Mouse (Mus musculus): ENCODE results near the gene Mknk2. TPM values are rescaled to one million over a fixed set of nuclear protein-coding genes. Genes with fewer than 3 reads are reported as not detected.

Mknk2 gene
- polyA plus RNA-seq, 1 experiment from 2014 or later: 49.4 TPM

GRCm38 (mm10) chr10:80680260-80680696 is 2.4 kb upstream of the Mknk2 start:
- no peak overlapping the region for H3K4me2 ChIP-seq
- peaks cover 18% of the 10 kb centered on the region for H3K4me1 ChIP-seq (ENCODE audit: control insufficient read depth, insufficient read depth, low read length)
- ATAC-seq (ENCODE audit: low FRiP score) (no peak), DNase-seq (ENCODE audit: low spot score, missing footprints) (no peak)
- H3K27me3 ChIP-seq (ENCODE audit: control insufficient read depth, insufficient read depth, low read length): no peaks in the 10 kb centered on the region
- no peaks in the 10 kb centered on the region for H3K9me3 ChIP-seq (ENCODE audit: control insufficient read depth, low read length)
- H3K36me3 ChIP-seq (ENCODE audit: control insufficient read depth, insufficient read depth, low read length): no peaks in the 10 kb centered on the region; the same call in 1 of the 2 replicates
- H3K27ac ChIP-seq (ENCODE audit: low read depth, low read length): no peak overlapping the region
- H3K4me3 ChIP-seq (ENCODE audit: low read depth, low read length): no peak overlapping the region
- 87% methylated on average over 2 of the region's 2 CpGs for WGBS
- H3K9ac ChIP-seq (ENCODE audit: low read length): no peak overlapping the region

GRCm38 (mm10) chr10:80679556-80680259 is 1.8 kb upstream of the Mknk2 start:
- 59% methylated on average over 9 of the region's 9 CpGs for WGBS
- no peaks in the 10 kb centered on the region for H3K27me3 ChIP-seq (ENCODE audit: control insufficient read depth, insufficient read depth, low read length)
- DNase-seq (ENCODE audit: low spot score, missing footprints) (no peak), ATAC-seq (ENCODE audit: low FRiP score) (no peak)
- no peak overlapping the region for H3K4me2 ChIP-seq
- no peak overlapping the region for H3K4me3 ChIP-seq (ENCODE audit: low read depth, low read length)
- H3K4me1 ChIP-seq (ENCODE audit: control insufficient read depth, insufficient read depth, low read length): peaks cover 23% of the 10 kb centered on the region
- peak overlapping the region; percentile 20; the same call in 1 of the 2 replicates for H3K9ac ChIP-seq (ENCODE audit: low read length)
- no peaks in the 10 kb centered on the region for H3K36me3 ChIP-seq (ENCODE audit: control insufficient read depth, insufficient read depth, low read length)
- H3K9me3 ChIP-seq (ENCODE audit: control insufficient read depth, low read length): no peaks in the 10 kb centered on the region
- H3K27ac ChIP-seq (ENCODE audit: low read depth, low read length): no peak overlapping the region; the same call in 1 of the 2 replicates

GRCm38 (mm10) chr10:80678601-80679377 is 877 bp upstream of the Mknk2 start:
- Histone ChIP-seq H3K4me1 (ENCODE audit: control insufficient read depth, insufficient read depth, low read length) (peaks cover 32% of the 10 kb centered on the region), H3K4me2 (no peak overlapping the region), H3K9ac (ENCODE audit: low read length) (peak overlapping the region; percentile 20), H3K4me3 (ENCODE audit: low read depth, low read length) (no peak overlapping the region), H3K9me3 (ENCODE audit: control insufficient read depth, low read length) (no peaks in the 10 kb centered on the region), H3K27me3 (ENCODE audit: control insufficient read depth, insufficient read depth, low read length) (no peaks in the 10 kb centered on the region), H3K27ac (ENCODE audit: low read depth, low read length) (no peak overlapping the region; the same call in 1 of the 2 replicates), H3K36me3 (ENCODE audit: control insufficient read depth, insufficient read depth, low read length) (no peaks in the 10 kb centered on the region)
- ATAC-seq (ENCODE audit: low FRiP score) (no peak), DNase-seq (ENCODE audit: low spot score, missing footprints) (no peak)
- WGBS: 51% methylated on average over 10 of the region's 10 CpGs

- Histone ChIP-seq H3K9ac (ENCODE audit: low read length) (peak overlapping the region; percentile 77), H3K27me3 (ENCODE audit: control insufficient read depth, insufficient read depth, low read length) (no peaks in the 10 kb centered on the region), H3K36me3 (ENCODE audit: control insufficient read depth, insufficient read depth, low read length) (no peaks in the 10 kb centered on the region), H3K4me1 (ENCODE audit: control insufficient read depth, insufficient read depth, low read length) (peaks cover 37% of the 10 kb centered on the region), H3K27ac (ENCODE audit: low read depth, low read length) (peak overlapping the region; percentile 90), H3K9me3 (ENCODE audit: control insufficient read depth, low read length) (no peaks in the 10 kb centered on the region), H3K4me3 (ENCODE audit: low read depth, low read length) (peak overlapping the region; percentile 98), H3K4me2 (peak overlapping the region; percentile 92)
- WGBS: 46% methylated on average over 9 of the region's 9 CpGs
- DNase-seq (ENCODE audit: low spot score, missing footprints) (no peak), ATAC-seq (ENCODE audit: low FRiP score) (0 out of 2 replicates have a peak, but pooled peaks have one; percentile 5)
Observed at GRCm38 (mm10) chr10:80677128-80677875, 610 bp downstream of the Mknk2 start.

- no peaks in the 10 kb centered on the region for H3K36me3 ChIP-seq (ENCODE audit: control insufficient read depth, insufficient read depth, low read length)
- H3K4me2 ChIP-seq: peak overlapping the region; percentile 92
- H3K27ac ChIP-seq (ENCODE audit: low read depth, low read length): peak overlapping the region; percentile 90
- peaks cover 37% of the 10 kb centered on the region for H3K4me1 ChIP-seq (ENCODE audit: control insufficient read depth, insufficient read depth, low read length)
- WGBS: under 1% methylated on average over 50 of the region's 78 CpGs
- ATAC-seq (ENCODE audit: low FRiP score) (peak; percentile 94), DNase-seq (ENCODE audit: low spot score, missing footprints) (peak; percentile 100)
- peak overlapping the region; percentile 98 for H3K4me3 ChIP-seq (ENCODE audit: low read depth, low read length)
- no peaks in the 10 kb centered on the region for H3K27me3 ChIP-seq (ENCODE audit: control insufficient read depth, insufficient read depth, low read length)
- no peaks in the 10 kb centered on the region for H3K9me3 ChIP-seq (ENCODE audit: control insufficient read depth, low read length)
- peak overlapping the region; percentile 97 for H3K9ac ChIP-seq (ENCODE audit: low read length)
Observed at GRCm38 (mm10) chr10:80676198-80676928, 1.5 kb downstream of the Mknk2 start.

GRCm38 (mm10) chr10:80675405-80676197 is 2.3 kb downstream of the Mknk2 start:
- Histone ChIP-seq H3K4me1 (ENCODE audit: control insufficient read depth, insufficient read depth, low read length) (peaks cover 37% of the 10 kb centered on the region), H3K4me2 (peak overlapping the region; percentile 92), H3K4me3 (ENCODE audit: low read depth, low read length) (peak overlapping the region; percentile 98), H3K27me3 (ENCODE audit: control insufficient read depth, insufficient read depth, low read length) (no peaks in the 10 kb centered on the region), H3K9me3 (ENCODE audit: control insufficient read depth, low read length) (no peaks in the 10 kb centered on the region), H3K27ac (ENCODE audit: low read depth, low read length) (peak overlapping the region; percentile 59), H3K9ac (ENCODE audit: low read length) (peak overlapping the region; percentile 97), H3K36me3 (ENCODE audit: control insufficient read depth, insufficient read depth, low read length) (peaks cover 4% of the 10 kb centered on the region; the same call in 1 of the 2 replicates)
- ATAC-seq (ENCODE audit: low FRiP score) (peak; percentile 49), DNase-seq (ENCODE audit: low spot score, missing footprints) (peak; percentile 93)
- WGBS: under 1% methylated on average over 44 of the region's 54 CpGs

- no peaks in the 10 kb centered on the region for H3K9me3 ChIP-seq (ENCODE audit: control insufficient read depth, low read length)
- peak overlapping the region; percentile 97 for H3K9ac ChIP-seq (ENCODE audit: low read length)
- ATAC-seq (ENCODE audit: low FRiP score) (no peak), DNase-seq (ENCODE audit: low spot score, missing footprints) (no peak)
- H3K36me3 ChIP-seq (ENCODE audit: control insufficient read depth, insufficient read depth, low read length): peaks cover 8% of the 10 kb centered on the region
- peaks cover 37% of the 10 kb centered on the region for H3K4me1 ChIP-seq (ENCODE audit: control insufficient read depth, insufficient read depth, low read length)
- H3K4me3 ChIP-seq (ENCODE audit: low read depth, low read length): peak overlapping the region; percentile 98
- H3K27me3 ChIP-seq (ENCODE audit: control insufficient read depth, insufficient read depth, low read length): no peaks in the 10 kb centered on the region
- peak overlapping the region; percentile 92 for H3K4me2 ChIP-seq
- 24% methylated on average over 6 of the region's 6 CpGs for WGBS
- peak overlapping the region; percentile 59; the same call in 1 of the 2 replicates for H3K27ac ChIP-seq (ENCODE audit: low read depth, low read length)
Observed at GRCm38 (mm10) chr10:80674851-80675404, 3.0 kb downstream of the Mknk2 start.

All from midbrain, embryonic 11.5 days (tissue).